Mouse (Mus musculus) megakaryocyte, embryonic 14.5 days (primary cell): ENCODE results near the gene Sipa1l3. TPM values are rescaled to one million over a fixed set of nuclear protein-coding genes. Genes with fewer than 3 reads are reported as not detected.

Experiments
- H3K27me3 ChIP-seq: replicated peaks from 2 replicates; pipeline ENCODE3; 2012; ENCODE audit warnings: inconsistent platforms
- H3K36me3 ChIP-seq: replicated peaks from 2 replicates; pipeline ENCODE3; 2012; ENCODE audit warnings: low read length, inconsistent platforms, mixed read lengths
- H3K4me1 ChIP-seq: 2 replicates; pipeline ENCODE4 v1.6.1; 2012; ENCODE audit warnings: inconsistent platforms
- H3K4me3 ChIP-seq: replicated peaks from 2 replicates; pipeline ENCODE3; 2012; ENCODE audit warnings: moderate library complexity, mild to moderate bottlenecking, inconsistent platforms
- H3K9me3 ChIP-seq: 2 replicates; pipeline ENCODE4 v1.6.1; 2012; ENCODE audit warnings: inconsistent platforms
- FLI1 ChIP-seq: IDR thresholded peaks from 2 replicates; pipeline ENCODE4 v1.6.1; 2012; ENCODE audit warnings: low read length, inconsistent platforms, mixed read lengths
- GATA1 ChIP-seq: IDR thresholded peaks from 3 replicates; pipeline ENCODE4 v1.6.1; 2012; ENCODE audit warnings: mixed read lengths, low read length, inconsistent platforms, borderline replicate concordance
- polyA plus RNA-seq: library from polyadenylated mRNA; stranded (reverse); fragments of >175 nt; gene quantifications from 2 replicates; pipeline ENCODE4 v1.2.3, GENCODE M21; 2012; ENCODE audit warnings: low replicate concordance; ENCODE audit not compliant: insufficient read depth

Sipa1l3 gene
- polyA plus RNA-seq, 1 experiment, result 27.5 TPM

DNA sequence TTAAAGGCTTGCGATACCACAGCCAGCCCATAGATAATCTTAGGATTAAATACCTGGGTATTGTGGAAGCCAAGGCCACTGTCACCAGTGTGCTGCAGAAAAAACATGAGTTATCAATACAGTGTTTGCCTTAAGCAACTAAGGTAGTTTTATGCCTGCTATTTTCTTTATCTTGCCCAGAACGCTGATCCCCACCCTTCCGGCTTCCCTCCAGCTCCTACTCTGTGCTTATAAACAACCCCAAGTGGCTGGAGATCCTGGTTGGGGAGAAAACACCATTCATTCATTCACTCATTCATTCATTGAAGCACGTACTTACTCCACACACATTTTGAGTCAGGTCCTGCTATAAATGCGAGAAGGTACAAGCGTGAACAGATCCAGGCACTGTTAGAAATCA, 233.9 kb downstream of the Sipa1l3 start:
- Histone ChIP-seq H3K4me3 (no peak overlapping the region), H3K36me3 (no peaks in the 10 kb centered on the region), H3K4me1 (peaks cover 47% of the 10 kb centered on the region), H3K27me3 (peaks cover 71% of the 10 kb centered on the region), H3K9me3 (peaks cover 7% of the 10 kb centered on the region; the same call in 1 of the 2 replicates)
- no peak for TF ChIP-seq FLI1
- no peak for TF ChIP-seq GATA1

DNA sequence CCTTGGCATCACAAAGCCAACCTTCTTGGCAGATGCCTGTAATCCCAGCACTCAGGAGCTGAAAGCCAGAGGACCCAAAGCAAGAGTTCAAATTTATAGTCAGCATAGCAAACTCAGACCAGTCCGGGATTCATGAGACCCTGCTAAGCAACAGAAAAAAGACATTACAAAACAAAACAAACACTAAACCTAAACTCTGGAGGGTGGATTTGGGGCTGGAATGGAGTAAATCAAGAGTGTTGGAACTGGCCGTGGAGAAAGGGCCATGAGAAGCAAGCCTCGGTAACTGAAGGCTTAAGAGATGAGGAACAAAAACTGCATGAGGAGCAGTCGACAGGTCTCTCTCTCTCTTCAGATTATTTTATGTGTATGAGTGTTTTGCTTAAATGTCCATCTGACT, 234.6 kb downstream of the Sipa1l3 start:
- Histone ChIP-seq H3K36me3 (no peaks in the 10 kb centered on the region), H3K27me3 (peaks cover 71% of the 10 kb centered on the region), H3K4me1 (peaks cover 41% of the 10 kb centered on the region), H3K9me3 (peaks cover 7% of the 10 kb centered on the region; the same call in 1 of the 2 replicates), H3K4me3 (no peak overlapping the region)
- no peak for TF ChIP-seq FLI1
- no peak for TF ChIP-seq GATA1

DNA sequence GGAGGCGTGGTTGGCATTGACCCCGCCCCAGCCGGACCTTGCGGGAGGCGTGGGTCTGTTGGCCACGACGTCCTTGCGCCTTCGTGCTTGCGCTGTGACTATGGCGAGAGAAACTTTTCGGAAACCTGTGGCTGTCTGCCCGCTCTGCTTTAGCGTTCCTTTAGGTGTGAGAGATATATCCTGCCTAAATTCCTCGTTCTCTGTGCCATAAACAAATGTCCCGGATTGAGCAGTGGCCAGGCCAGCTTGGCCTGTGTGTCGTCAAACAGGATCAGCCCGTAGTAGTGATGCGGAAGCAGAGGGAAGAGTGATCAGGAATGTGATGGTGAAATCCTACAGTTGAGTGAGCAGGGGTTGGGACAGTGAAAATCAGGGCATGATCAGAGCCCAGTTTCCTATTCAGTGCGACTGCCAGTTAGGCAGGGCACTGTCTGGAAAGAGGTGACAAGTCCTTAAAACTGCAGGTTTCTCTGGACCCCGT, 236.3 kb downstream of the Sipa1l3 start:
- H3K4me3 ChIP-seq, result peak overlapping the region; percentile 93
- peaks cover 26% of the 10 kb centered on the region for H3K4me1 ChIP-seq
- peaks cover 61% of the 10 kb centered on the region for H3K27me3 ChIP-seq
- H3K9me3 ChIP-seq, result peaks cover 7% of the 10 kb centered on the region; the same call in 1 of the 2 replicates
- H3K36me3 ChIP-seq, result no peaks in the 10 kb centered on the region
- no peak for TF ChIP-seq FLI1
- no peak for TF ChIP-seq GATA1

GRCm38 (mm10) chr7:29281201-29282073, 237.0 kb downstream of the Sipa1l3 start, which contains the start of gene Spint2:
Gene Spint2 (minus strand): TSS chr7:29281912.
- TF ChIP-seq FLI1, result no peak
- no peak for TF ChIP-seq GATA1
- peaks cover 7% of the 10 kb centered on the region; the same call in 1 of the 2 replicates for H3K9me3 ChIP-seq
- H3K4me1 ChIP-seq, result peaks cover 32% of the 10 kb centered on the region
- no peaks in the 10 kb centered on the region for H3K36me3 ChIP-seq
- peaks cover 59% of the 10 kb centered on the region for H3K27me3 ChIP-seq
- peak within 1 kb of the TSS; percentile 93 for H3K4me3 ChIP-seq

- TF ChIP-seq GATA1, result no peak
- no peak for TF ChIP-seq FLI1
- Histone ChIP-seq H3K4me3 (peak overlapping the region; percentile 93), H3K4me1 (peaks cover 39% of the 10 kb centered on the region), H3K36me3 (no peaks in the 10 kb centered on the region), H3K9me3 (peaks cover 7% of the 10 kb centered on the region; the same call in 1 of the 2 replicates), H3K27me3 (peaks cover 56% of the 10 kb centered on the region)
These were observed 237.6 kb downstream of the Sipa1l3 start for GRCm38 (mm10) chr7:29280801-29281200.

DNA sequence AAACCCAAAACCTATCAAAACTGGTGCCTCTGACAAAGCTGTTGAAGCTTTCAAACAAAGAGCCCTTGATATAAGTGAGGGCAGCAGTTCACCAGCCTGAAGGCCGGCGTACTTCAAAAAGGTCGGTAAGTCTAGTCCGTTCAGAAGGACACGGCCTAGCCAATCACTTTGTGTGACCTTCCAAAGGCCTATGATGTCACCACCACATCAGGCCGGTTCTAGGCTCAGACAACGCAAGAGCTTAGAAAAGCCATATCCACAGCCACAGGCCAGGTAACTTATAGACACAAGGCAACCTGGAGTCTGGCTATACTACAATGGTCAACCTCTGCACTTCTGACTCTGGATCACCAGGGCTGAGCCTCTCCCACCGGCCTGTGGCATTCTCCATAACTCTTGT, 238.5 kb downstream of the Sipa1l3 start:
- TF ChIP-seq GATA1, result no peak
- no peak for TF ChIP-seq FLI1
- H3K4me3 ChIP-seq, result no peak overlapping the region

DNA sequence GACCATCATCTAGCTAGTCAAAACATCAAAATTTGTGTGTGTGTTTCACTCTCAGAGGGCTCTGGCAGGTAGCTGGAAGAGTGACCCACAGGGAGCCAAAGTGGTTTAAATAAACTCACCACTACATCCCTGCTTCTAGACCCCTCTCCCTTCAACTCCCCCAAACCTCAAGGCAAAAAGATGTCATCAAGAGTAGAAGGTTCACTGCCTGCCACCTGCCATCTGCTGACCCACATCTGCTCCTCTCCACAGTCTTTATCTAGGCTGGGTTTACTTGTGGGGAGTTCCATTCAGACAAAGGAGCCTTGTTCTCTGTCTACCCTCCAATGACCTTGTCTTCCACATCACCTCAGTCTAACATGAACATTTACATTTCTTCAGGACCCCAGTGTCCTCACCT, 239.2 kb downstream of the Sipa1l3 start:
- TF ChIP-seq GATA1 (no peak), FLI1 (no peak)
- no peaks in the 10 kb centered on the region for H3K36me3 ChIP-seq
- peaks cover 42% of the 10 kb centered on the region for H3K27me3 ChIP-seq
- H3K4me1 ChIP-seq, result peaks cover 50% of the 10 kb centered on the region
- H3K9me3 ChIP-seq, result no peaks in the 10 kb centered on the region
- H3K4me3 ChIP-seq, result no peak overlapping the region

More for the DNA sequence above, 238.5 kb downstream of the Sipa1l3 start:
- peaks cover 49% of the 10 kb centered on the region for H3K27me3 ChIP-seq
- H3K36me3 ChIP-seq, result no peaks in the 10 kb centered on the region
- H3K9me3 ChIP-seq, result peaks cover 2% of the 10 kb centered on the region; the same call in 1 of the 2 replicates
- H3K4me1 ChIP-seq, result peaks cover 45% of the 10 kb centered on the region

- Histone ChIP-seq H3K27me3 (peaks cover 31% of the 10 kb centered on the region), H3K4me1 (peaks cover 52% of the 10 kb centered on the region), H3K4me3 (no peak overlapping the region), H3K9me3 (no peaks in the 10 kb centered on the region), H3K36me3 (no peaks in the 10 kb centered on the region)
- TF ChIP-seq GATA1 (no peak), FLI1 (no peak)
These were observed 240.9 kb downstream of the Sipa1l3 start for GRCm38 (mm10) chr7:29277510-29277909.

- Histone ChIP-seq H3K4me3 (no peak overlapping the region), H3K36me3 (no peaks in the 10 kb centered on the region), H3K9me3 (no peaks in the 10 kb centered on the region), H3K4me1 (peaks cover 50% of the 10 kb centered on the region), H3K27me3 (peaks cover 26% of the 10 kb centered on the region)
- TF ChIP-seq FLI1 (no peak), GATA1 (no peak)
These were observed 241.7 kb downstream of the Sipa1l3 start for GRCm38 (mm10) chr7:29276715-29277114.

- Histone ChIP-seq H3K36me3 (no peaks in the 10 kb centered on the region), H3K27me3 (peaks cover 8% of the 10 kb centered on the region), H3K4me1 (peaks cover 38% of the 10 kb centered on the region), H3K9me3 (no peaks in the 10 kb centered on the region), H3K4me3 (no peak overlapping the region)
- TF ChIP-seq FLI1 (no peak), GATA1 (no peak)
These were observed 246.6 kb downstream of the Sipa1l3 start for GRCm38 (mm10) chr7:29271687-29272465.
